Mouse (Mus musculus): ENCODE data around the gene Tmem132d.
A peak's percentile ranks its signal among the peaks of the same experiment; 100 is the strongest.

Tmem132d gene

GRCm38 (mm10) chr5:127918376-127918775 is 514.5 kb downstream of the Tmem132d start:
- DNase-seq: no peak

DNA sequence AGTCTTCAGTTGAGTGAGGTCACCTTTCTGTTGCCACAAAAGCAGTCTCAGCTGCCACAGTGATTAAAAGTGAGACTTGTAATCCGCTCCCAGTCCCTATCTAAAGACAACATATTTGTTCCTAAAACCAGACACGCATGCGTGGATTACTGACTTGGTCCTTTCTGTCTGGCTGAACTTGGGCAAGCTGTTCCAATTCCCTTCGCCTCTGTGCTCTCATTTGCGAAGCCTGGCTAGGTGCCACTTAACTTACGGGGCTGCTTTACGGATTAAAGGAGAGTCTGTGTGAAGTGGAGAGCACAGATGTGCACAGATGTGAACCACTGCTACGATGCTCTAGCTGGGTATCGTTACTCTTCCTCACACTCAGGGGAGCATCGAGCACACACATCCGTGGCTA is 518.7 kb downstream of the Tmem132d start:
- no peak for DNase-seq

DNA sequence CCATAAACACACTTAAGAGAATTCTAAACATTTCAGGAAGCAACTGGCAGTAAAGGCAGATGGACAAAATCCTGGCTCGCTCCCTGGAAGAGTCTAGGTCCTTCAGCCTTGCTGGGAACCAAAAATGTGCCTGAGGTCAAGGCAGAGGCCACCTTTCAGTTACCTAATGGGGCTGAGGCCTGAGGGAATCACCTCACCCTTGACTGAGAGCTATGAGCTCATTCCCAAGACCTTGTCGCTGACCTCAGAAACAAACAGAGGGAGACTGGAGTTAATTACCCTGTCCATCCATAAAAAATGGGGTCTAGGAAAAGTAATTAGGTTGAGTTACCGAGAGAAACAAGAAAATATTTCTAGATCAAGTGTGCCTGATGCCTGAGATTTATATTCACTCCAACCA is 521.3 kb downstream of the Tmem132d start:
- no peak for DNase-seq

GRCm38 (mm10) chr5:127910356-127910755 is 522.5 kb downstream of the Tmem132d start:
- no peak for DNase-seq

DNA sequence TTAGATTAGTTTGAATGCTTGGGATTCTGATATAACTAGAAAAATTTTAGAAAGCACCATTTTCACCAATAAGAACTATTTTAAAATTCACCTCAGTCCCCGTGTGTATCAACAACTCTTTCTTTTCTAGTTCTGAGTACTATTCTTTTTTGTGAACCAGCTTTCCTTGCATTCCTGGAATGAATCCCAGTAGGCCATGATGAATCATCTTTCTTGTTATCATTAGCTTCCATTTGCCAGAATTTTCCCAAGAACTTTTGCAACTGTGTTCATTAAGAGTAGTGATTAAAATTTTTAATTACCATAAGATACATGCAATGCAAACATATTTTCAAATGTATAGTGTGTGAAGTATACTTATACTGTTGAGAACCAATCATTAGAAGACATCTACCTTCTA is 537.7 kb downstream of the Tmem132d start:
- no peak for DNase-seq

- no peak for DNase-seq
Measured at GRCm38 (mm10) chr5:127885566-127886505, 547.0 kb downstream of the Tmem132d start.

DNA sequence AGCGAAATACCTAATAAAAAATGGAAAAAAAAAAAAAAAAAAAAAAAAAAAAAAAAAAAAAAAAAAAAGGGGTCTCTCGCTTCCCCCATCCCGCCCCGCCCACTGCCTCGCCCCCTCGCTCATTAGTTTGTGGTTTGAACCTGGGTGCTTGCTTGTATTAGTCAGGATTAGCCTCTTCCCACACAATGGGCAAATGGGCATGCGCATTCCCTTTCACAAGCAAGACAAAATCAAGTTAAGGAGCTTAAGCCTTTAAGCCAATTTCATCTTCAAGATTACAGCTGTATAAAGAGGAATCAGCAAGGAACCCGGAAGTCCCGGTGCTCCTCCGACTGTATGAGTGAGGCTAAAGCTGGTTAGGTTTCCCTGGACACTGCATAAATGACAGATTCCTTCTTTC is 549.9 kb downstream of the Tmem132d start:
- DNase-seq: no peak

GRCm38 (mm10) chr5:127874461-127874860 is 558.4 kb downstream of the Tmem132d start:
- no peak for DNase-seq

- DNase-seq: peak; percentile 41
Measured at GRCm38 (mm10) chr5:127865157-127865556, 567.7 kb downstream of the Tmem132d start.

DNA sequence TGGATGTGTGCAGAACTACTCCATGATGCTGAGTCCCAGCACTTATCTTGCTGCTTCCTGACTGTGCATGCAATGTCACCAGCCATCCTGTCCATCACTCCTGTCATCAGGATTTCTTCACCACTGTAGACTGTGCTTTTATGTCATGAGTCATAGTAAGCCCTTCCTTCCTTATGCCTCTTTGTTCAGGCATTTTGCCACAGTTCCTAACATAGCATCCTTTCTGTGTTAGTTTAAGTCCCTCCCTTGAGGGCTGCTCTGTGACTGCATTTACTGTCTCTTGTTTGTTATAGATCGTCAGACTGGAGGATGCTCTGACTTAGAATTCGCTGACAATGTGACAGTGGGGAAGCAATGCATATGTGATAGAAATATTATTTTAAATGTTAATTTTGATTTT is 573.2 kb downstream of the Tmem132d start:
- no peak for DNase-seq

- no peak for DNase-seq
Measured at GRCm38 (mm10) chr5:127852305-127852704, 580.6 kb downstream of the Tmem132d start.

- peak; percentile 30 for DNase-seq
Measured at GRCm38 (mm10) chr5:127831791-127832190, 601.1 kb downstream of the Tmem132d start.

GRCm38 (mm10) chr5:127830831-127831230 is 602.0 kb downstream of the Tmem132d start:
- DNase-seq: no peak

DNA sequence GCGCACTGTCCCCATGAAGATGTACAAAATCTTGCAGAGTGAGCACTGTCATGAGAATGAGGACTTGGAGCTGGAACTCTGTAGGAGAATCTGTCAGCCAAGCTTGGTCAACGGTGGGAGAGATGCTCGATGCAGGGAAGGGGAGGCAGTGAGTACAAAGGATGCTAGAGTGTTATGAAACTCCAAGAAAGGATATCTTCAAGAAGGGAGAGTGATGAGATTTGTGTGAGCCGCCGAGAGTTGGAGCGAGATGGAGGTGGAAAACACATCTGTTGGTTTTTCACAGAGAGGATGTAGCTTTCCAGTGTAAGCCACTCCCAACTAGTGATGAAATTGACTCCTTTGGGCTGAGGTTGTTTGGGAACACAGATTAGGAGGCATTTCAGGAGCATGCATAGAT is 604.1 kb downstream of the Tmem132d start:
- DNase-seq: peak; percentile 50

- no peak for DNase-seq
Measured at GRCm38 (mm10) chr5:127821960-127822359, 610.9 kb downstream of the Tmem132d start.

DNA sequence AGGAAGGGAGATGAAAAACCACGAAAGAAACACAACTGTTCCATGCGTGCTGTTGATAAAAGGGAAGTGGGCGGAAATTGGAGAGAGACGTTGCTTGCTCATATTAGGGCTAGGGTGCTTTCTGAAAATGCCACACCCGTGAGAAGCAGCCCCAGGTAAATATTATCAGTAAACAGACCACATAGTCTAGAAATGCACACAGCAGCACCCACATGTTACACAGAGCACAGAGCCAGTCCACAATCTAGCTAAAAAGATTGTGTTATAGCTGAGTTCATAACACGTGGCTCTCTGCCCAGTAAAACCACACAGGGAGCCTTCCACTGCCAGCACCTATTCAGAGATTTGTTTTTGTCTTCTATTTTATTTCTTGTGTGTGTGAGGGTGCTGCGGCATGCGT is 617.6 kb downstream of the Tmem132d start:
- no peak for DNase-seq

GRCm38 (mm10) chr5:127807419-127807818 is 625.5 kb downstream of the Tmem132d start:
- DNase-seq: no peak

GRCm38 (mm10) chr5:127806850-127807249 is 626.0 kb downstream of the Tmem132d start:
- DNase-seq: peak; percentile 12

DNA sequence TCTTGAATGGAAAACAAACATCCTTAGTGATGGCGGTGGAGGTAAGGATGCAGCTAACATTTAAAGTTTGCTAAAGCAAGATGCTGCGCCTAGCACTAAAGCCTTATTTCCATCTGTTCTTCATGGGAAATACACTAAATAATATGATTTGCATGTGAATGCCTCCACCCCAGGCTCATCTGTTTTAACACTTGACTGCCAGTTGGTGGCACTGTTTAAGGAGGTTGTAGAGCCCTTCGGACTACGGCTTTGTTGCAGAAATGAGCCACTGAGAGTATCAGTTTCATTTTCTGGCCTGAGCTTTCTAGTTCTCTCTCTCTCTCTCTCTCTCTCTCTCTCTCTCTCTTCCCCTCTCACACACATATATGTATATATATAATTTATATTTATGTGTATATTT is 632.0 kb downstream of the Tmem132d start:
- no peak for DNase-seq

GRCm38 (mm10) chr5:127781221-127781620 is 651.7 kb downstream of the Tmem132d start:
- DNase-seq: no peak

GRCm38 (mm10) chr5:127775749-127776148 is 657.1 kb downstream of the Tmem132d start:
- peak; percentile 25 for DNase-seq

GRCm38 (mm10) chr5:127758576-127758975 is 674.3 kb downstream of the Tmem132d start:
- no peak for DNase-seq

- no peak for DNase-seq
Measured at GRCm38 (mm10) chr5:127756671-127757423, 676.0 kb downstream of the Tmem132d start.

- DNase-seq: no peak
Measured at GRCm38 (mm10) chr5:127756011-127756410, 676.9 kb downstream of the Tmem132d start.

Measured in right cerebral cortex, adult 18-20 months (tissue).